Mouse (Mus musculus) heart, adult 8-10 months (tissue): Measurements from ENCODE around the gene Trio. TPM values are rescaled to one million over a fixed set of nuclear protein-coding genes. Genes with fewer than 3 reads are reported as not detected.

Experiments used
- DNase-seq: peaks from one replicate; pipeline ENCODE4 v3.0.0; 2022; ENCODE audit warnings: low spot score
- total RNA-seq, 4 experiments: library from RNA; stranded (reverse); gene quantifications; 2 replicates each; pipeline ENCODE4 v1.2.4; 2022

Trio gene
- total RNA-seq, 4 experiments from 2014 or later, result 35.3 to 42.6 (median 36.6) TPM

DNA sequence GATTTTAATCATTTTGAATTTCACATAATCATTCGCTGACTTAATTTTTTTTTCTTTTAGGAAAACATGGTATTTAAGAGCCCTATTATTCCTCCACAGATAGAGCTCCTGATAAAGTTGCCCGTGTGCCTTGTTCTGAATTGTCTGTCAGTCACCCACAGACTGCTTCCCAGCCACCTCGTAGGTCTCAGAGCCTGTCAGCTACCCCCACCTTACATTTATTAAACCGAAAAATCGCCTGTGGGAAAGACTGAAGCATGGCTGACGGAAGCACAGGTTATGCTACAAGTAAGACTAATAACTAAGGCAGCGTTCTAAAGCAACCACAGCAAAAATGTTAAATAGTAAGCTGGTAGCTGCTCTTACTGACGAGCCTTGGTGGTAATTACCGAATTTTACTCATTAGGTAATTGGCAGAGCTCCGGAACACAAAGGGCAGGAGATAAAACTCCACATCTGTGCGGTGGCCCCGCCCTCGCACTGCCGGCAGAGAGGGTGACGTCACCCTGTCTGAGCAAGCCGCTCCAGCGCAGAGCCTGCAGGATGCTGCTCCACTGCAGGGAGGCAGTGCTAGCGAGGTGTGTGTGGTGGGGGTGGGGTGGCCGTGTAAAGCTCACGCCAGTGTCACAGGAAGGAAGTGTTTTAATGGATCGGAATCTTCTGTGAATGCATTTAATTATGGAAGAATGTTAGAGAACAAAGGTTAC lies 102.2 kb downstream of the Trio start:
- DNase-seq, result peak; percentile 78

DNA sequence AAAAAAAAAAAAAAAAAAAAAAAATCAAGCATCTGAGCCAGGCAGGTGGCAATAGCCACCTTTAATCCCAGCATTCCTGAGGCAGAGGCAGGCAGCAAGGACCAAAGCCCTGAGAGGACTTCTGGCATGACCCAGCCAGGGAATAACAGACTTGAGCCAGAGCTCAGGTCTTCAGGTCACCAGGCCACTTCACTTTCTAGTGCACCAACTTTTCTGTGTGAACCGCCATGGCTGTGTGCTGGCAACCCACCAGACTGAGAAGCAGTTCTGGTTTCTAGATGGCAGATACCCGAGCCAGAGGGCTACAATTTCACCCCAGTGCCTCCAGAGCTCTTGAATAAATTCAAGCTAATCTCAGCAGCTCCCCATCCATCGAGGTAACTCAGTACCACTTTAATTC lies 104.9 kb downstream of the Trio start:
- DNase-seq, result no peak

DNA sequence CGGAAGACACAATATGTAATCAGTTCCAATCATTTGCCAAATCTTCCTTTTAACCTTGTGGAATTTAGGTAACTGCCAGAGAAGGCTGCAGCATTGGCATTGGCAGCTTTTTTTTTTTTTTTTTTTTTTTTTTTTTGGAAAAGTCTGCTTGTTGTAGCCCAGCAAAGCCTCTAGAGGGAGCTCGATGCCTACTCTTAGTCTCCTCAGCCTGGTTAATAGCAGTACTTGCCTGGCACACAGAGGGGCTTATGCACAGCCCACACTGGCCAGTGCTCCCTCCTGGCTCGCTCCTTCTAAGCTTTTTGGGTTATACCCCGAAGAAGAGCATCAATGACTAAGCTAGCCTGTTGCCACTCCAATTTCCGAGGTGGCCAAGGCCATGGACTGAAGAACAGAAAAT lies 106.1 kb downstream of the Trio start:
- DNase-seq, result no peak

DNA sequence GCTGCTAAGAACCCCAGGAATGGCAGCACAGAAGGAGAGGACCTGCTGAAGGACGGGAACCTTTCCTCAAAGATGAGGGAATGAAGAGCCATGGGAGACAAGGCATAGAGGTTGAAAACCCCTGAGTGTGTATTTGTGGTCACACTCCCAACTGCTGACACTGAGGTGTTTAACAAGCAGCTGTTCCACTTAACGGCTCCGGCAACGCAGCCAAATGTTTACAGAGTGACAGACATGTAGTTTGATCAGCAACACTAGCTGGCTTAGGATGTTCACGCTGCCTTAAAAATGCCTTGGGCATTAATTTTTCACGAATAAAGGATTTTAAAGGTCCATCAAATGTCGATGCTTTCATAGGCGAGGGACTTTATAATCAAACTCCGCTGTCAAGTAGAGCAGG lies 106.8 kb downstream of the Trio start:
- no peak for DNase-seq

DNA sequence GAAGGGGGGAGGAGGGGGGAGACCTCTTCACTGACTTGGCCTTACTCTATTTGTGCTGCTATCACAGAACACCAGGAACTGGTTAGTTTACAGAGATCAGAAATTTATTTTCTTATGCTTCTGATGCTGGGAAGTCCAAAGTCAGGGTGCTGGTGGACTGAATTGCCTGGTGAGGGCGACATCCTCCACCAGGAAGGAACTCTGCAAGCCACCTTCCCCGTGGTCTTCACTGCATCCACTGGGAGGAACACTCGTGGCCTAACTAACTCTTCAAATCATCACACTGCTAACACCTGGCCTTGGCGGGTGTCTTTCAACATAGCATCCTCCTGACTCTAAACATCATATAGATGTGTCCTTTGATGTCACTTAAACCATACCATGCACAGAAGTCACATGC lies 109.4 kb downstream of the Trio start:
- no peak for DNase-seq

DNA sequence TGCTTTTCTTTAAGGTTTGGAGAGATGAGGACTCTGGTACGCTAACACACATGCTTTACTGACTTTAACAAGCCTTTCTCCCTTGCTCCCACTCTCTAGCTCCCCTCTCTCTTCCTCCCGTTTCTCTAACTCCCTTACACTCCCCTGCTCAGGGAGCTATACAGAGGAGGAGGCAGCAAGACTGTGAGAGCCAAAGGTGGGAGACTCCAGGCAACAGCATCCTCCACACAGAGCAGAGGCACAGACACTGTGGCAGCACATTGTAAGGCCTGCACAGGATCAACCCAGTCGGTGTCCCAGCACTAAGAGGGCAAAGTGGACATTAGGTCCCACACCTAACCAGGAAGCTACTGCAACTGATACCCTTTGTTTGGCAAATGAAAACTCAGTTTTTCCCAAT lies 112.6 kb downstream of the Trio start:
- no peak for DNase-seq

DNA sequence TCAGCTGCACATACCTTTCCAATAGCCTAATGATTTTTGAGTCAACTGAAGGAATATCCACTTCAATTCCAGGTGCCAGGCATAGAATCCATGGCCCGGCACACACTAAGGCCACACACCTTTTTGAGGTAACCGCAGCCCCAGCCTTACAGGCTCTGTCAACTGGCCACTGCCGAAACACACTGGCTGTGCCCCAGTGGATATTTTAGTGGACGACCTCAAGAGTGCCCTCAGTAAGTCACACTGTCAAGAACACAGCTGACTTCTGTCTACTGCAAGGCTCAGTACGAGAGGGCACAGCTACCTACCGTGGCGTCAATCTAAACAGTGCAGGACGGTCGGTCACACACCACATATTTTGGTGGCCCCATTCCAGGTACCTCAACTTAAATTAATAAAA lies 114.5 kb downstream of the Trio start:
- no peak for DNase-seq

DNA sequence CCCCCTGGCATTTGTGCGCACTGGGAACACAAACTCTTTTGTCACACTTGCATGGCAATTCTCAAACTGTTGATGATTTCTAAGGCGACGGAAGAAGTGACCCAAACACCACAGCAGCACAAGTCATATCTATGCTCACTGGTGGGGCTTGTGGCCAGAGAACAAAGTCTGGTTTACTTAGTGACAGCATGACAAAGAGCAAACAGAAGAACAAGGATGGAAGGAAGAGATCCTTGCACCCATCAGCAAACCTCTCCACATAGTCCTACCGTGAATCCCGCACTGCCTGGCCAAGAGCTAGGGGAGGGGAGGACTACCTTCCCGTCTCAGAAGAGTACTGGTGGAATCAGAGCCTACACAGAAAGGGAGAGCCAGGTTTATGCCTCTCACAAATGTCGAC lies 115.5 kb downstream of the Trio start:
- DNase-seq, result no peak

DNA sequence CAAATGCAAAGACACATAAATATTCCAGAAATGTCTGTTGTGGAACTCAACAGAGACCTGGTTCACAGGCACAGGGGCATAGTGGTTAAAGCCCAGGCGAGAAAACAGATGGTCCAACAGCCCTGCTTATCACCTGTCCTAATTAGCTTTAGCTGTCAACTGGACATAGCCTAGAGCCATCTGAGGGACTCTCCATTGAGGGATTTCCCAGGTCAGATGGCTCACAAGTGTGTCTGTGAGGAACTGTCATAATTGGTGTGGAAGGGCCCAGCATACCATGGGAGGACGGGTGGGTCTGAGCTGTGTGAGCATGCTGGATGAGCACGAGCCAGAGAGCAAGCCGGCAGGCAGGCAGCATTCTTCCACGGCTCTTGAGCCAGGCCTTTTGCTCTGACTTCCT lies 118.0 kb downstream of the Trio start:
- DNase-seq, result no peak

DNA sequence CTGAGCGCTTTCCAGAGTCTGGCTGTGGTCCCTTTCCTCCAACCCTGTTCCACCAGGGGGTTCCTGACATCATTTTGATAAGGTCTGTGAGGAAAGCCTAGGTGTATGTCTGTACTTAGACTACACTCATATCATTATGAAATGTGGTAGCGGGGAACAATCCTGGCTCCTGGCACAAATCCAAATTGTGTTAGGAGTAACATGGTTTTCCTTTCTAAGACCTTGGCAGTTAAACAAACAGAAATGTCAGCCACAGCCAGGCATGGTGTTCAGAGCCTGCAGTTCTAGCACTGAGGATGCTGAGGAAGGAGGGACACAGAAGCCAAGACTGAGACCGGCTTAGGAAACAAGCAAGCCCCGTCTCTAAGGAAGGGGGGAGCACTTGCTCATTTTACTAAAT lies 119.2 kb downstream of the Trio start:
- DNase-seq, result no peak

DNA sequence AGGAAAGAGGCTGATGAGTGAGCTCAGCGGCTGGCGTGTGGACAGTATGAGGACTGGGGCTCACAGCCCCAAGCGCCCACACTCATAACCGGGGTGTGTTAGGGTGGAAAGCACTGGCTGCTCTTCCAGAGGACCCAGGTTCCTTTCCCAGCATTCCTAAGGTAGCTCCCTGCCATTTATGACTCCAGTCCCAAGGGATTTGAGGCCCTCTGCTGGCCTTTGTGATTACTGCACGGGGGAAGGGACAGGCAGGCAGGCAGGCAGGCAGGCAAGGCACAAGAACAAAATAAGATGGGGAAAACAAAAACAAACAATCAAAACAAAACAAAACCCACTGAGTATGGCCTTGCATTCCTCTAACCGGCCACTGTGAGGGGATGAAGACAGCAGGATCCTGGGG lies 120.3 kb downstream of the Trio start:
- DNase-seq, result peak; percentile 48

DNA sequence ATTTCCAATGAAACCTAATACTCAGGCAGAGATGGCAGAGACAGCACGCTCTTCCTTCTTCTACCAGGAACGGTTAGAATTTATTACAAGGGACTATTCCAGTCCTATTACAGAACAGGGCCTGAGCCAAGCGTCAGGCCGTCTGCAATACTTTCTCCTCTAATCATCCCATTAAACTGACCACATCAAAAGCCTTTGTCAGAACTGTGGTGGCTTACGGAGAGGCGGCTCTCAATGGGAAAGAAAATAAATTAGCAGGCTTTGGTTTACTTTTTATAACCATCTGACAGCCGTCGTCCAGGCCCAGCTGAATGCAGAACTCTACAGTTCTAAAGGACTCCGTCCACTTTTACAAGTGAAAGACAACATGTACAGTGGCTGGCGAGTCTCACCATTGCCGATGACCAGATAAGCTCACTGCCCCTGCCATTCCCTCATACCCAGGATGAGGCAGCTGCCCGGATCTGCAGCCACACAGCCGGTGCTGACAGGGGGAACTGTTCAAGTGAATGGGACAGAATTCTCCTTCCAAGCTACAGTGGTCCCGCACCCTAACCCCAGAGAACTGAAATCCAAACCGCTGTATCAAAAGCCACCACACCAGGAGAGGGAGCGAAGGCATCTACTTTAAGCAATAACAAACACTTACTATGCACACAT lies 121.2 kb downstream of the Trio start:
- DNase-seq, result no peak

DNA sequence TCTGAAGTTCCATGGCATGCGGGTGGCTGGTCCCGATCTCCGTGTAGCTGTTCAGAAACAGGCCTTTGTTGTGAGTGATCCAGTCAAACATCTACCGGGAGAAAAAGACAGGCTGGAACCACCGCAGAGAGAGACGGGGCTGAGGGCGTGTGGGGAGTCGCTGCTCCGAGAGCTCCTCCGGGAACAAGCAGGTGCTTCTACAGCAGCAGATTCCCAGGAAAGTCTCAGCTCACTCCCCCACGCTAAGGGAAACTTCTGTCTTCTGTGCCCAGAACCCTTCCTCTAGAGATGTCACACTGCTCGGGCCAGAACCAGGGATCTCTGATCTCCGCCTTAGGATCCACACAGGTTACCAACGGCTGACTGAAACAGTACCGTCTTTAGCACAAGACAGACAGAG lies 124.4 kb downstream of the Trio start:
- DNase-seq, result no peak

DNA sequence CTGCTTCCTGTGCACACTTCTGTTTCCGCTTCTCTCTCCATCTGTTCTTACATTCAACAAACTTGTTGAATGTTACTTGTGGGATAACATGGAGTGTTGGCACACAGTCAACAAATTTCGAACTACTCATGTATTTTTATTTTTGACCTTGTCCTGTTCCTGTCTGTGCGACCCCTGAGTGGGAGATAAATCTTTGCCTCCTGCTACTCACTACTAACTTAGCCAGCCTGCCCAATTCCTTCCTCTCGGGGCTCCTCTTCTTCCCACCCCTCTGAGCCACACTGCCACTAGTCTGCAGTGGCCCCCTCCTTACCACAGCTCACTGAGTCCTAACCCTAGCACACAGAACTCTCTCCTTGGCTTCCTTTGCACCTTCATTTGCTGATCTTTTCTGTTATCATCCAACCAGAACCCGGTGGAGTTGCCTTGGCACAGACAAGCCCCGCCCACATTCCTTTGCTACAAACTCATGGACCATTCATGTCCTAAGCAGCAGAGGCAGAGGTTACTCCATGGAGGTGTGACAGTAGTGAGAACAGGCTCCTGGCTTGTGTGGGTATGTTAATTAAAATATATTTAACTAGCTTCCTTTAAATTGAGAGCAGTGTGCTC lies 126.7 kb downstream of the Trio start:
- no peak for DNase-seq

DNA sequence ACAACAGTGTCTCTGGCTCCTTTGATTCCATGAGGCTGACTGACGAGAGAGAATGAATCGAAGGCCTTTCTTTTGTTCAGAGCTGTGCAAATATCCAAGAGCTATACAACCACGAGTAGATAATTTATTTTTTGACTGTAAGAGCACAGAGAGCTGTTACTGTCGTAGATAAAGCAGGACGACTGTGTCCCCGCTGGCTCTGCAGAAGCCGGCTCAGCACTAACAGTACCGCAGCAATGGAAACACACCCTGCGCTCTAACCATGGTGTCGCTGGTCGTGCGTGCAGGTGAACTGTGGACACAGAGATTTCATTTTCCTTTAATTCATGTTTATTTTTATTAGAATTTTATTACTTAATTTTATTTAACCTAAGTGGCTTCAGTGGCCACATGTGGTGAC lies 131.5 kb downstream of the Trio start:
- no peak for DNase-seq

DNA sequence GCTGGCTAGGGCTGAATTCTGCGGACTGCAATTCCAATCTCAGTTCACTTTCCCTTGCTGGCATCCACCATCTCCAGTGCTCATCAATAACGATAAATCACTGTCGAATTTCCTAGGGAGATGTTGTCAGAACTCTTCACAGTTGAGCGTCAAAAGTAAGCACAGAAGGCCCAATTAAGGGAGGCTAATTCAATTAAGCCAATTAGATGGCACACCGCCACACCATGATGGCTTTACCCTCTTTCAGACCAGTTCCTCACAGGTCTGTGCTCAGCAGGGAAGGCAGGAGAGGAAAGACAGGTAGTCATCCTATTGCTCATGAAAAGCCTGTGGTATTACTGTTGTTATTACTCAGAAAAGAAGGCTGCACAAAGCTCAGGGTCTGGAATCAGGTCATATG lies 133.6 kb downstream of the Trio start:
- no peak for DNase-seq

DNA sequence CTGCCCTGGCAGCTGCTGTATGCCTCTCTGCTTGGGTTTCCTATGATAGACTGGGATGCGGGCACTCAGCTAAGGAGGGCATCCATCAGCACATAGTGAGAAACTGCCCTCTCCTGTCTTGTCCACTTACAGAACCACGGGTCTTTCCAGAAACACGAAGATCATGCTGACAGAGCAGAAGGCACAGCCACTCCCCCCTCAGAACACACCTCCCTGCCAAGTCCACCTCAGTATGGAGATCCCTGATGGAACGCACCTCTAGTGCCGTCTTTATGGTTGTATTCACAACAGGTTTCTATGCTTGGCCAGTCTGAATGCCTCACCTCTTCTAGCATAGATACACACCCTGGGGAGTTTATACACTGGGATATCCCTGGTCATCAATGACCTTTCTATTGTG lies 135.0 kb downstream of the Trio start:
- DNase-seq, result no peak

DNA sequence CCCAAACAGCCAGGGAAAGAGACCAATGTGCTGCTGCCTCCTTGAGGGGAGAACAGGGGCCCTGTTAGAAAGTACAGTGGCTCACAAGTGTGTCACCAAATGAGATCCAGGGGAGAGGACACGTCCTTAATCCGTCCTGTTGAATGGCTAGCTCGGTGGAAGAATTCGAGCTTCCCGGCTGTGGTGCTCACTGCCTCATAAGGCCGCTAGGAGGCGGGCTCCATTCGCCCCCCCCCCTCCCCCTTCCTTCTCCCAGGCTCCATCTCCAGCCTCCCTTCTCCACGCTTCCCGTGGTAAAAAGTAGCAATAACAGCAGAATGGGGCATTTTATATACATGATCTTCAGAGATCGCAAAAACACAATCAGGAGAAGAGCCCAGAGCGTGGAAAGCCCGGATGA lies 137.5 kb downstream of the Trio start:
- DNase-seq, result no peak

DNA sequence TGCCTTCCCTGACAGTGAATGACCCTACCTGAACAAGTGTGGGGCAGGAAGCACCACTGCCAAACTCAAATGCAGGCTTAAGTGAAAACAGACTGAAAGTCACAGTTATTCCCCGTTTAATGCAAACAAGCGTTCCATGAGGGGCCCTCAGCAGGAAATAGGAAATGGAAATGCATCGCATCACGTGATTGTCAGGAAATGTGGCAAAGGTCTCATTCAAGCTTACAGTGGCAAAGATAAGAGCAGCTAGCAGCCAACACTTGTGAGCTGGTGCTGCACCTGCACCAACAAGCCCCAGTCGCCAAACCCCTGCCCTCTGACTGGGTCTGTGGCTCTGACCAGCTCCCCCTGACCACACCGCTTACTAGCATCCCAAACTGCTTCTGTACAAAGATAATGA lies 138.7 kb downstream of the Trio start:
- DNase-seq, result no peak

DNA sequence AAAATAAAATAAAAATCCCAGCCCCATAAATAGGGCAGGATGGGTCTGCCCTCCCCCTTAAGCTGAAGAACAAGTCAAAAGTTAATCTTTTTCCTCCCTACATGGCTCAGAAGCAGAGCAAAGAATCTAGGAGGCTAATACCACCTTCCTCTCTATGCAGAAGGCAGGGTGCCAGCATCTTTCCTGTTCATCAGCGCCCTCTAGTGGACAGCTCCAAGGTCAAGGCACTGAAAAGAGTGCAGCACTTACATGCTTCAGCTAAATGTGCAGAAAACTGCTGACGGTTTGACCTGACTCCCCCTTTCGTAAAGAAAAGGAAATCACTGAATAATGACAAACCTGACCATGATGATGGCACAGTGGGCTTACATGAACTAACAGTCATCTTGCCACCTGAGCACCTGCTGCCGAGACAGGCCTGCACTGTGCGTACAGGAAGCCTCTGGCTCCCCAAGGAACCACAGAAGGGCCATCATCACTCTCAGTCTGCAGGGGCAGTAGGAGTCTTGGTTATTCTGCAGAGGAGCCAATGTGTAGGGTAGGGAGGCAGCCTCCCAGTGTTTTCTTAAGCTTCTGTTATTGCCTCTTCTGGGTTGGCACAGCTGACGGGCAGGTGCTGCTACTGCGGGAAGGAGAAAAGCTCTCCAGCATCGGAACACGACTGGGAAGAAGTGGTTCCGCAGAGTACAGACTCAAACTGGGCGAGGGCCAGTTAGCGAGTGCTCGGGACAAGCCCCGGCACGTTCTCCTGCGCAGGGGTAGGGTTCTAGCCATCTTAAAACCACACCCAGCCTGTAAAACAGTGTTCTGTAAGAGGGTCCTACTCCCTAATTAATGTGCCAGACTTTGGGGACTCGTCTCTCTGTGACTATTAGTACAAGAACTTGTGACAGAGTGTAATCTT lies 141.0 kb downstream of the Trio start:
- peak; percentile 81 for DNase-seq

DNA sequence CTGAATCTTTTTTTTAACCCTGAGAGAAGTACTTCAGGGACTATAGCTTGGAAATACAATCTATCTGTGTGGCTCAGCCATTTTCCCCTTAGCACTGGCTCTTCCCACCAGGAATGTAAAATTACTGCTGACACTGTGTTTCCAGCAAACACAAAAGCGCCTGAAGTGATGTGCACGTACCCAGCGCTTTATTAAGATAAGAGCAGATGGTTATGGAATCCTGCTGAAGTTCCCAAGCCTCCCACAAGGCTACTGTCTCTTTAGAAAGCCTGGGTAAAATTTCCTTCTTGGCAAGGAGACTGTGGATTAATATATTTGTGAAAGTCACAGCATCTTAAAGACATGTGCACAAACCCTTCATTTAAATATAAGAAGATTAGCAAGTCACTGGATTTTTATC lies 141.8 kb downstream of the Trio start:
- DNase-seq, result no peak

DNA sequence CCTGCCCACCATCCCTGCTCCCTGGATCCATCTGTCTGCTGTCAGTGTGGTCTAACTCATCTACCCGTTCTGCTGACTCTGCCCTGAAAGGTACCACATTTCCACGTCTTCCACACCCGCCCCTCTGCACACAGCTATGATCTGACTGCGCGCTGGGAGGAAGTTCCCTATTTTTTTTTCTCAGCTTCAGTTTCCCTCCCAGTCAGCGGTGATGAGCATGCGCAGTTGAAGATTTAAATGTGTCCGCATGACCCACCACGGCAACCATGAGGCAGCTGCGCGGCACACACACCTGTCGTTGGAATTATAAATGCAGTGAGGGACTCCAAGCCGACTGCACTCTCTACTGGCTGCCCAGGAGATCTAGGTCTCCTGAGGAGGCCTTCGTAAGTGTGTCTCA lies 142.8 kb downstream of the Trio start:
- DNase-seq, result no peak
